Mouse (Mus musculus): ENCODE measurements around the gene Tff2. TPM values are rescaled to one million over a fixed set of nuclear protein-coding genes. Genes with fewer than 3 reads are reported as not detected.
A peak's percentile ranks its signal among the peaks of the same experiment; 100 is the strongest.

Gene Tff2
- not detected for total RNA-seq (2021)
- long read RNA-seq, experiment 1 = 0 reads
- long read RNA-seq, experiment 2 = 0 reads

DNA sequence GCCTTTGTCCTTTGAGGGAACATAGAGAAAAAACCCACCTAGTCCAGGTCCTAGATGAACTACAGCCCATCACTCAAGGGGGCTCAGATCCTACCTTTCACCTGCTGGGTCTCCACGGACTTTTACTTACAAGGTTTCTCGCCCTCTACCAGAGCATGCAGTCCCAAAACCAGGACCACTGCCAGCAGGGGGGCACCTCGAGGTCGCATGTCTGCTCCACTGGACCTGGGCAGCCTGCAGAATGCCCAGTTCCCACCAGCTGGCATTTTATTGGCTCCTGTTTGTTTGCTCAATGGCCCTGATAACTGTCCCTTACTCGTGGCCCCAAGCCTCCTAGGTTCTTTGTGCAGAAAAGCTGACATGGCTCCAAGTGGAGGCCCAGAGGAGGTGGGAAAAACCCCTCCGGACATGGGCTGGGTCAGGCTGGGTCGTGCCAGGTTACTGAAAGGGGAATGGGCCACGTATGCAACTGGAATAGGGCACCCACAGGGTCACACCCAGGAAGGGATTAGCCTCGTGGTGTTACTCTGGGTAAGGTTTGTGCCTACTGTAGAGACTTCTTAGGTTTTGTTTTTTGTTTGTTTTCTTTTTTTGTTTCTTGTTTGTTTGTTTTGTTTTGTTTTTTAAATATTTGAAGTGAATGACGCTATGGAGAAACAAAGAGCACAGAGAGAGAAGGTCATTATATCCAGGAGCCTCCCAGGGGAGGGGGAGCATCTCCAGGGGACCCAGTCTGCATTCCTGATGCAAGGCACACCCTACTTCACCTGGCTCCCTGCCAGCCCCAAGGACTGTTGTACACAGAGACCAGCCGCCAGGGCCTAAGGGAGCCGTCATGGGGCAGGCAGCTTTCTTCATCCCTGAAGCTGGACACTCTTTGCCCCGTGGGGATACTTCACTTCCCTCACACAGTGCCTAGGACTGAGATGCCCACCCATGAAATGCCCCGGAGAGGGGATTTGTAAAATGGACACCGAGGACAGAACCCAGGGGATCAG lies at the start of gene Tff2:
Gene Tff2 (minus strand): TSS at position 243 of the 998 bp plus-strand sequence.
- DNase-seq (ENCODE audit: low spot score in 2 of 2) = no peak

DNA sequence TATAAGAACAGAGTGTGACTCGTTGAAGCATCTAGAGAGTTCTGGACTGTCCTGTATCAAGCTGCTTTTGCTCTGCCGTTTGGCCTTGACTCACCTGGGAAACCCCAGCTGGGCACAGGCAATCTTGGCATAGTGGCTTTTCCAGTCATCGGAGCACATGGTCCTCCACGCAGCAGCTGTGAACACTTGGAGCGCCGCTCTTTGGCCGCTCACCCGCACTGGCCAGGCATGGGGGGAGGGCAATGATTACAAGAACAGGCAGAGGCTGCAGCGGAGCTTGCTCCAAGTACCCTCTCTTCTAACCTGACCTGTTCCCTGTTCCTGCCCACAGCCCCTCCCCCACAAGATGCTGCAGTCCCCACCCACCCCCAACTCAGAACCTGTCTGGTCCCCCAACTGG lies 49.3 kb upstream of the Tff2 start:
- no peak for DNase-seq (ENCODE audit: low spot score in 2 of 2)

- no peak for DNase-seq (ENCODE audit: low spot score in 2 of 2)
Observed at GRCm38 (mm10) chr17:31192663-31193062, 48.6 kb upstream of the Tff2 start.

- DNase-seq (ENCODE audit: low spot score in 2 of 2) = no peak
Observed at GRCm38 (mm10) chr17:31191825-31192224, 47.7 kb upstream of the Tff2 start.

GRCm38 (mm10) chr17:31187370-31187769 lies 43.3 kb upstream of the Tff2 start:
- peak; percentile 54 to 59 for DNase-seq (ENCODE audit: low spot score in 2 of 2)

DNA sequence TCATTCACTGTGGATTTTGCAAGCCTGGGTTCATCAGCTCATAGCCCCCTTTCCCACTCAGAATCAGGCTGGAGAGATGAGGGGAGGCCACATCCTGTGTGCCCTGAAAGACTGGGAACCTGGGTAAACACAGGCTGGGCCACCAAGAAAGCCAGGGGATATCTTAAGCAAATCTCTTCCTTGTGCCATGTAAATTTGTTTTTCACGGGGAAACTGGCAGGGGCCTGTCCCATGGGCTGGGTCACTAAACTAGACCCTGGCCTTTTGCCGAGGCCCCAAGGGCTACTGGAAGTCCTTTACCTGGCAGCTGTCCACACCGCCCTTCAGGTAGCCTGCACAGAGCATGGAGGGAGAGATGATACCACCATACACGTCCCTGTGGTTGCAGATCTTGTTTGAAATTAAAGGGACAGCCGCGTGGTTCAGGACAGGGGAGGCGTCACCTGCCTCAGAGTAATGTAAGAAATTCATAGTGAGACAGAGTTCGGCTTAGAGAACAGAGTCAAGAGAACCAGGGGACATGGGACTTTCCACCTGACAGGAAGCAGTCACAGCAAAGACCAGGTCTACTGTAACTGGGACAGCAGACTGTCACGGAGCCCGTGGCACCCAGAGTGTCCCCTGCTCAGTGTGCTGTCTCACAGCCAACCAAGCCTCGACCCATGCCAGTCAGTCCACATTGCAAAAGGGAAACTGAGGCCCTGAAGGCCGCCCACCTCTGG lies 40.3 kb upstream of the Tff2 start:
- DNase-seq (ENCODE audit: low spot score in 2 of 2) = no peak

DNA sequence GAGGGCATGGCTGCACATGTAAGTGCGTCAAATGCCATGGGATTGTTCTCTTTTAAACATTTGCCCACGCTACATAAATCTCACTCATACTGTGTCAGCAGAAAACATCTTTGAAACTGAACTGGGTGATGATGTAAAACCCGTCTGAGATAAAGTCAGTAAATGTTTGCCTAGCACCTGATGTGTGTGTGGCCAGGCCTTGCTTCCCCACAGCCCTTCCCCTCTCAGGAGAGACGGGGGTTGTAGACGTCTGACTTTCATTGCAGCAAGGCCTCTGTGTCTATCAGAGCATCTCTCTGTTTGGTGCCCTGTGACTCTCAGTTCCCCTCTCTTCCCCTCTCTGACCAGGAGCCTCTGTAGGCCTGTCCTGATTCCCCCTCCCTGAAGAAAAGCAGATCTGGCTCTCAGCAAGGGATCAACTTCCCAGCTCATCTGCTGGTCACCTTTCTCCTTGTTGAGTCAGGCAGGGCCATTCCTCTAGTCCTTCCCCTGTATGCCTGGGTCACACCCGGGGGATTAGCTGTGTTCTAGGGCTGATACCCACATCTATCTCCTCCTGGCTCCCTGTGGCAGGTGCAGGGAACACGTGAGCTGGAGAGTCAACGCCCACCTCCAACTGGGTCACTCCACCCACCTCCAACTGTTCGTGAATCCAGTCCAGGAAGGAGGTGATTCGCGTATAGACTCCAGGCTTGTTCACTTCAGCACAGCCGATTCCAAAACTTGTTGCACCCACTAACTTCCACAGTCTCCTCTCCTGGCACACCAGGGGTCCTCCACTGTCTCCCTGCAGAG lies 39.3 kb upstream of the Tff2 start:
- no peak for DNase-seq (ENCODE audit: low spot score in 2 of 2)

DNA sequence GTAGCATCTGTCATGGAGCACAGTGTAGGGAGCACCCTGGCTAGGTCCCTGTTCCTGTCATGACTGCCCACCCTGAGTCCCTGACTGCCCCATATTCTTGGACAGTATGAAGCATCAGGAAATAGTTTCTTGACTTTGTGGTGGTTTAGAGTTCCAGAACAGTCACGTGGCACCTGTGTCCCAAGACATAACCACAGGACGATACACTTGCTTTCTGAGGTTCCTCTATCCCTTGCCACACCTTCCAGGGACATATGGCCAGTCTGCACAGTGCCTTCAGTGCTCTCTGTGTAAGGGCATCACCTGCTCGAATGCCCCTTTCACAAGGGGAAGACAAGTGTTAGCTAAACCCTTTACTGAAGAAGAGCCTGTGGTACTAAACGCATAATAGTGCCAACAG lies 37.4 kb upstream of the Tff2 start:
- no peak for DNase-seq (ENCODE audit: low spot score in 2 of 2)

GRCm38 (mm10) chr17:31176321-31176720 lies 32.2 kb upstream of the Tff2 start:
- no peak for DNase-seq (ENCODE audit: low spot score in 2 of 2)

GRCm38 (mm10) chr17:31169796-31170195 lies 25.7 kb upstream of the Tff2 start:
- no peak for DNase-seq (ENCODE audit: low spot score in 2 of 2)

GRCm38 (mm10) chr17:31165127-31165526 lies 21.0 kb upstream of the Tff2 start, which contains the start of gene Tff1:
Gene Tff1 (minus strand): TSS chr17:31165277.
- no peak for DNase-seq (ENCODE audit: low spot score in 2 of 2)

DNA sequence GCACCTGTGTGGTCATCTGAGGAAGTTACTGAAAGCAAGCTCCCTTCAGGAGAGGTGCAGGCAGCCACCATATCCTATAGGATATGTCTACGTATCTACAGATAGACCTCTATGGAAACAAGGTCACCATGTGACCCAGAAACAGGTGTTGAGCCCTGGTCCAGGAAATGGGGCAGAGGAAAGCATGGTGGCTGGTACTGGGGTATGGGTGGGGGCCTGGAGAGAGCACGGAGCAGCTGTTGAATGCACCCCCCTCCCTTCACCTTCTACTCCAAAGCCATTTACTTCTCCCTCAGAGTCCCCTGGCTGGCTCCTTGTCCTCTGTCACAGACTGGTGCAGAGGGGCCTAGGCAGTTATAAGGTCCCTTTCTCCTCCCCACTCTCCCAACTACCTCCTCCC lies 19.7 kb upstream of the Tff2 start:
- DNase-seq (ENCODE audit: low spot score in 2 of 2) = no peak

- DNase-seq (ENCODE audit: low spot score in 2 of 2) = no peak
Observed at GRCm38 (mm10) chr17:31162607-31163006, 18.5 kb upstream of the Tff2 start.

- no peak for DNase-seq (ENCODE audit: low spot score in 2 of 2)
Observed at GRCm38 (mm10) chr17:31160291-31160690, 16.2 kb upstream of the Tff2 start.

GRCm38 (mm10) chr17:31157921-31158320 lies 13.8 kb upstream of the Tff2 start:
- DNase-seq (ENCODE audit: low spot score in 2 of 2) = no peak

- DNase-seq (ENCODE audit: low spot score in 2 of 2) = no peak
Observed at GRCm38 (mm10) chr17:31153785-31154184, 9.7 kb upstream of the Tff2 start.

GRCm38 (mm10) chr17:31152966-31153499 lies 9.0 kb upstream of the Tff2 start:
- DNase-seq (ENCODE audit: low spot score in 2 of 2) = no peak

- no peak for DNase-seq (ENCODE audit: low spot score in 2 of 2)
Observed at GRCm38 (mm10) chr17:31152512-31152911, 8.4 kb upstream of the Tff2 start.

GRCm38 (mm10) chr17:31145998-31146397 lies 1.9 kb upstream of the Tff2 start:
- no peak for DNase-seq (ENCODE audit: low spot score in 2 of 2)

DNA sequence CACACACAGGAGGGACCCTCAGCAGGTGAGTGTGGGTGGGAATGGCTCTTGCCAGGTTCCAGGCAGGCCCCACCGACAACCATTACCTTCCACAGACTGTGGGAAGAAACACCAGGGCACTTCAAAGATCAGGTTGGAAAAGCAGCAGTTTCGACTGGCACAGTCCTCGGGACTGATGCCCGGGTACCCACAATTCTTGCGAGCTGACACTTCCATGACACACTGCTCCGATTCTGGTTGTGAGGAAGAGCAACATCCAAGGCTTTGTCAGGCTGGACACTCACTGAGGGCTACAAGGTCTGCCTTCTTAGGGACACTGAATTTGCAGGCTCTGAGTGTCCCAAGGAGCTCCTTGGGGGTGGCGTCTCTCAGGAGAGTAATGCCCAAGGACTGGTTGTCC lies 2.0 kb downstream of the Tff2 start:
- DNase-seq (ENCODE audit: low spot score in 2 of 2) = peak in 1 of 2 experiments; percentile 12

DNA sequence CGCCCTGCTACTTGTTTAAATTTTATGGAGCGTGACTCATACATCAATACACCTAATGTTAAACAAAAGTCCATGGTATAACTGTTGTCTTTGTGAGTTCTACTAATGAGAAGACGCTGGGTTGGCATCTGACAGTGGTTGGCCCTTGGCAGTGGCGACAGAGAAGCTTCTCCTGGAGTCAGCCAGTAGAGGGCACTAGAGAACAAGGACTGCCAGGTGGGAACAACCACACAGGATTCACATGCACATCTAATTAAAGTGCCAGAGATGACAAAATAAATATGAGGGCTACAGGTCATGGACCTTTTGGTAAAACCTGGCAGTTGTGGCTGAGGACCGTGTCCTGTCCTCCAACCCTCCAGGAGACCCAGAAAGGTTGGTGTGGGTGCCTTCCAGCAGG lies 5.7 kb downstream of the Tff2 start:
- DNase-seq (ENCODE audit: low spot score in 2 of 2) = peak; percentile 44 to 49
